ENCODE assay signal across 16 mouse cellular contexts in genomic region chr4:55523921-55524320, GRCm38 (mm10).
"Had no signal": no experiment of that assay in that cellular context is flagged by ENCODE, and none has a peak within 500 bp of the region (broad histone marks: within the 10 kb centered on the region; RNA-seq: fewer than 3 reads in every experiment).

No protein-coding gene starts in this region.

- H3K9me3 ChIP-seq: neural tube, embryonic 13.5 days; neural tube, embryonic 15.5 days; stomach, embryonic 15.5 days had no signal

- H3K36me3 ChIP-seq: neural tube, embryonic 13.5 days; neural tube, embryonic 15.5 days; stomach, embryonic 15.5 days had no signal

- H3K4me2 ChIP-seq: neural tube, embryonic 13.5 days; neural tube, embryonic 15.5 days; stomach, embryonic 15.5 days had no signal

- DNase-seq: retina, postnatal 1 day; right cerebral cortex, adult 18-20 months; right cerebral cortex, postnatal 14 days; right cerebral cortex, postnatal 25 days; right cerebral cortex, postnatal 4 days; spleen, adult 18-20 months; thymus, adult 18-20 months; thymus, adult 2 months; thymus, postnatal 14 days; thymus, postnatal 25 days; thymus, postnatal 36 days; thymus, postnatal 4 days had no signal

- H3K9ac ChIP-seq: neural tube, embryonic 13.5 days; neural tube, embryonic 15.5 days; stomach, embryonic 15.5 days had no signal

- H3K4me1 ChIP-seq: neural tube, embryonic 13.5 days; neural tube, embryonic 15.5 days; stomach, embryonic 15.5 days had no signal

- H3K27ac ChIP-seq: neural tube, embryonic 13.5 days; neural tube, embryonic 15.5 days; stomach, embryonic 15.5 days; stomach, postnatal 0 days had no signal

- H3K4me3 ChIP-seq: neural tube, embryonic 13.5 days; neural tube, embryonic 15.5 days; stomach, embryonic 15.5 days had no signal

- H3K27me3 ChIP-seq: neural tube, embryonic 15.5 days; stomach, embryonic 15.5 days had no signal
